Mouse (Mus musculus): Measurements from ENCODE around the gene Atg2b. TPM values are rescaled to one million over a fixed set of nuclear protein-coding genes. Genes with fewer than 3 reads are reported as not detected.
A peak's percentile ranks its signal among the peaks of the same experiment; 100 is the strongest.

Gene Atg2b
- total RNA-seq (2021): 10 to 100 TPM; 45.0 to 46.2 TPM

DNA sequence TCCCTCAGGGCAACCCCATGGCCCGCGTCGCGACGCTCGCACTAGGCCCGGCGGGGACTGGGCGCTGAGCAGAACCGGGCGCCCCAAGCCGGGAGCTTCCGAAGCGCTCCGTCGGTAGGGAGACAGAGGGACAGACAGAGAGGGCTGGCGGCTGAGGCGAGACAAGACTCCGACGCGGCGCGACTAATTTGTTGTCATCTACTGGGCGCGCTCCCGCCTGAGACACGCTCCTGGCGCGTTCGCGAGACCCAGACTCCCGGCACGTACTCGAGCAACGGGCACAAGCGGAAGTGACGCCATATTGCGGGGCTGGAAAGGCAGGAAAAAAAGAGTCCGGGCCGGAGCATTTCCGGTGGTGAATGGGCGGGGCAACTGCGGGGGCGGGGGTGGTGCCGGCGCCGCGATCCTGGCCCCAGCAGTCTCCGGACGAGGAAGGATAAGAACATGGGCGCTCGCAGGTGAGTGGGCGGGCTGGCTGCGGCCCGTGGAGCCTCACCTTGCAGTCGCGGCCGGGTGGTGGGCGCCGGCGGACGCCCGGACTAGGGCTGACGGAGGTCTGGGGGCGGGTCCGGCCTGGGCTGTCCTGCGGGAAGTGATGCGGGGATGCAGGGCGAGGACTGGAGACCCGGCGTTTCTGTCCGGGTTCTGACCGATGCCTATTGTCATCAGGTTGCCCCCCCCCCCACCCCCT is at the start of gene Atg2b:
TSS of gene Atg2b (minus strand) at position 211 of the 691 bp plus-strand sequence.
- peak; percentile 97 to 98 for DNase-seq (ENCODE audit: low spot score in 2 of 2)
- intact Hi-C loops (cut with DNase I): loop anchor here (5.0 kb wide), 1 partner anchor 97 kb away; the partner anchor contains the start of gene Papola

GRCm38 (mm10) chr12:105733370-105734159 is 48.6 kb upstream of the Atg2b start:
- DNase-seq (ENCODE audit: low spot score in 2 of 2): no peak
- intact Hi-C loops (cut with DNase I): no loop called here

GRCm38 (mm10) chr12:105730851-105731460 is 45.9 kb upstream of the Atg2b start:
- intact Hi-C loops (cut with DNase I): no loop called here
- no peak for DNase-seq (ENCODE audit: low spot score in 2 of 2)

- peak; percentile 30 to 33 for DNase-seq (ENCODE audit: low spot score in 2 of 2)
- intact Hi-C loops (cut with DNase I): no loop called here
Observed at GRCm38 (mm10) chr12:105727964-105728363, 43.0 kb upstream of the Atg2b start.

DNA sequence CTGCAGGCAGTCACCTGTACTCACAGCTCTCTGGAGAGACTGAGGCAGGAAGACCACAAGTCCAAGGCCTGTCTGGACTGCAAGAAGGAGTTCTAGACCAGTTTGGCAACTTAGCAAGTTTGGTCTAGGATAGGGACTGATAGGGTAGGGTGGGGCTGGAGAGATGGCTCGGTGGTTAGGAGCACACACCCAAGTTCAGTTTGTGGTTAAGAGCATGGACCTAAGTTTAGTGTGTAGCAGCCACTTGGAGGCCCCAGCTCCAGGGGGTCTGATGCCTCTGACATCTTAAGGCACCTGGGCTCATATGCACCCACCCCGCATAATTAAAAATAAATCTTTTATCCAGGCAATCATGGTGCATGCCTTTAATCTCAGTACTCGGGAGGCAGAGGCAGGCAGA is 42.3 kb upstream of the Atg2b start:
- intact Hi-C loops (cut with DNase I): no loop called here
- no peak for DNase-seq (ENCODE audit: low spot score in 2 of 2)

DNA sequence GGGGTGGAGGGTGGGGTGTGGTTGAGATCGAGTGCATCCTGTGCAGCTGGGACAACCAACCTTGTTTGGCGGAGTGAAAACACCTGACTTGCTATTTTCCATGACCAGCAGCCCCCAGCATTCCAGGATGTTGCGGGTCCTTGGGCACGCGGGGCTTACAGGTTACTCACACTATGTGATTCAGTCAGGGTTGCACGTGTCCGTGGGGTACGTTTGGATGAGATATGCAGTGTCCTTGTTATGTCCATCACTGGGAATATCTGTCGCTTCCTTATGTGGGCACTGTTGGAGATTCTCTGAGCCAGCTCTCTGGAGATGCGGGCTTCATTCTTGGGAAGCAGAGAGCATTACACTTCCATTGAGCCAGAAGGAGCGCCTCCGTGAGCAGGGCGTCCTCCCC is 40.7 kb upstream of the Atg2b start:
- no peak for DNase-seq (ENCODE audit: low spot score in 2 of 2)
- intact Hi-C loops (cut with DNase I): no loop called here

GRCm38 (mm10) chr12:105724616-105725015 is 39.6 kb upstream of the Atg2b start:
- DNase-seq (ENCODE audit: low spot score in 2 of 2): no peak
- intact Hi-C loops (cut with DNase I): loop anchor here (5.0 kb wide), 1 partner anchor 227 kb away; no protein-coding TSS in a partner anchor

DNA sequence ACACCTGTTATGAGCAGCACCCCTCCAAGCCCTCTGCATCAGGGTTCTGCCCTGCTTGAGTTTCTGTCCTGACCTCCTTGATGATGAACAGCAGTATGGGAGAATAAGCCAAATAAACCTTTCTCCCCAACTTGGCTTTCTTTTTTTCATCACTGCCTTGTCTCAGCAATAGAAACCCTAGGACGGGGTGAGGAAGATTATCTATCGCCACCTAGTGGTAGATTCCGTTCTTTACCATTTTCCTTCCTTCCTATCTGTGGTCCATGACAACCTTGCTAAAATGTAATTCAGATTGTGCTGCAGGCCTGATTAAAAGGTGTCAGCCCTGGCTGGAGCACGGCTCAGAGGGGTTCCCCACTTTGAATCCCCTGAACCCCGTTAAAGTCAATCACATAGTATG is 37.6 kb upstream of the Atg2b start:
- intact Hi-C loops (cut with DNase I): loop anchor here (5.0 kb wide), 1 partner anchor 225 kb away; no protein-coding TSS in a partner anchor
- peak; percentile 36 to 57 for DNase-seq (ENCODE audit: low spot score in 2 of 2)

DNA sequence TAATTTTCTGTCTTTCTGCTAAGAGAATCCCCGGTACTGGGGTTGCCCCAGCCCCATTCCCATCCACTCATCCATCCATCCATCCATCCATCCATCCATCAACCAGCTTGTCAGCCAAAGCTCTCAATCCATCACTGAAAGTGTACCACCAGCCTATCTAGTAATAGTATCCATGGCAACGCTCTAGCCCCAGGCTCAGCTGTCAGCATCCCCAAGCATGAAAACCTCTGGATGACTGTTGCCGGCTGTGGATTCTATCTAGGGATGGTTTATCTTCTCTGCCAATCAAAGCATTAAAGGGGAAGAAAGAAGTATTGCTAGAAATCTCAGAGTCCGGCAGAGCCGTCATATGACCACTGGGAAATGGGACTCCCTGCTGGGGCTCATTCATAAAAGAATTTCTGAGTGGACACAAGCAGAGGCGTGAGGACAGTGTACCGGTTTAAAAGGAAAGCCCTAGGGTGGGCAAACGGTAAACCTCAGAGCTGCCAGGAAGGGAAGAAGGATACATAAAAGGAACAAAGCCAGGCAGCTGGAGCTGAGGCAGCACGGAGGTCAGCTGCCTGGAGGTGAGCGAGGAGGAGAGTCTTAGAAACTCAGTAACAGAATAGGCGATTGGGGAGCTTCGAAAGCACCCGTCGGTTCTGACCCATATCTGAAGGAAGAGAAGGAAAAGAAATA is 36.6 kb upstream of the Atg2b start:
- no peak for DNase-seq (ENCODE audit: low spot score in 2 of 2)

DNA sequence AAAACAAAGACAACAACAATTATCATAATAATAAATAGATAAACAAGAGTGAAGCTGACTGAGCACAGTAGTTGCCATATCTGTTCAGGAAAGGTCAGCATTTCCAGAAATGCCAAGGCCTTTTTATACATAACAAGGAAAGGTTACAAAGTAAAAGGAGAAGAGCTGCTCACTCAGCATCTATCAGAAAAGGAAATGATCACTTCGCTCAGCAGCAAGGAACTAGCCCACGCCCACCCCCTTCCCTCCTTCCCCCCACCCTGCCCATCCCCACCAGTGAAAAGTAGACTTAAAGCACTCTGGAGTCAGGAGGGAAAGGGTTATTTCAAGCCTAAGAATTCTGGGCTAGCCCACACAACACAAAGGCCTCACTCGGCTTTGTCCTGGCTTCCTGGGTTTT is 35.2 kb upstream of the Atg2b start:
- intact Hi-C loops (cut with DNase I): loop anchor here (5.0 kb wide), 1 partner anchor 223 kb away; no protein-coding TSS in a partner anchor
- no peak for DNase-seq (ENCODE audit: low spot score in 2 of 2)

More for the DNA sequence above, 36.6 kb upstream of the Atg2b start:
- intact Hi-C loops (cut with DNase I): loop anchor here (5.0 kb wide), 1 partner anchor 224 kb away; no protein-coding TSS in a partner anchor

DNA sequence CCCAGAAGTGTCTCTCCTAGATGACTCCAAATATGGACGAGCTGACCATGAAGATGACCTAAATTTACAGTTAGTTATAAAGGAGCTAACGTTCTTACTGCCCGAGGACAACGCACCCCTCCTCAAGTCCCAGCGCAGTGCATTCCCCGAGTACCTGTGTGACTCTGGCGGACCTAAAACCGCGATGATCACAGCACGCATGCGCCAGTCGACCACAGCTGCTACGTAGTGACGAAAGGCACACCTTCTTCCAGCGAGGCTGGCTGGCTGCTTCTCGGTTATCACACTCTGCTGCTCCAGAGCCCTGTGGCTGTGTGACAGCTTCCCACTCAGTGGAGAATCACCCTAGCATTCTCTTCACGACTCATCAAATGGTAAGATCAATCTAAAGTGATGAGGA is 33.6 kb upstream of the Atg2b start:
- peak; percentile 56 to 70 for DNase-seq (ENCODE audit: low spot score in 2 of 2)
- intact Hi-C loops (cut with DNase I): no loop called here

- no peak for DNase-seq (ENCODE audit: low spot score in 2 of 2)
- intact Hi-C loops (cut with DNase I): no loop called here
Observed at GRCm38 (mm10) chr12:105705799-105706487, 20.9 kb upstream of the Atg2b start, which contains the start of gene Ak7. TSS of gene Ak7 (plus strand) at chr12:105705976.

DNA sequence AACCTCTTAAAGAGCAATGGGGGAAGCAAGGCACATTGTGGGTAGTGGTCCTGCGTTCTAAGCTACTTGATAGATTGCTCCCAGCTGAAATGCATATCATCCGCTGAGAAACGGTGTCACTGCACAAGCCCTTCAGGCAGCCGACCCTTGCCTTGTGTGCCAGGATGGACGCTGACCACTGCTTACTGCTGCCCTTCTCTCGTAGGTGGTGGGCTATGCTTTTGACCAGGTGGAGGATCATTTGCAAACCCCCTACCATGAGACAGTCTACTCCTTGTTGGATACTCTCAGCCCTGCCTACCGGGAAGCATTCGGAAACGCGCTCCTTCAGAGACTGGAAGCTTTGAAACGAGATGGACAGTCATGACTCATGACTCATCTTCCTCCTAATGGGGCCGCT is 15.4 kb upstream of the Atg2b start:
- DNase-seq (ENCODE audit: low spot score in 2 of 2): no peak
- intact Hi-C loops (cut with DNase I): no loop called here

DNA sequence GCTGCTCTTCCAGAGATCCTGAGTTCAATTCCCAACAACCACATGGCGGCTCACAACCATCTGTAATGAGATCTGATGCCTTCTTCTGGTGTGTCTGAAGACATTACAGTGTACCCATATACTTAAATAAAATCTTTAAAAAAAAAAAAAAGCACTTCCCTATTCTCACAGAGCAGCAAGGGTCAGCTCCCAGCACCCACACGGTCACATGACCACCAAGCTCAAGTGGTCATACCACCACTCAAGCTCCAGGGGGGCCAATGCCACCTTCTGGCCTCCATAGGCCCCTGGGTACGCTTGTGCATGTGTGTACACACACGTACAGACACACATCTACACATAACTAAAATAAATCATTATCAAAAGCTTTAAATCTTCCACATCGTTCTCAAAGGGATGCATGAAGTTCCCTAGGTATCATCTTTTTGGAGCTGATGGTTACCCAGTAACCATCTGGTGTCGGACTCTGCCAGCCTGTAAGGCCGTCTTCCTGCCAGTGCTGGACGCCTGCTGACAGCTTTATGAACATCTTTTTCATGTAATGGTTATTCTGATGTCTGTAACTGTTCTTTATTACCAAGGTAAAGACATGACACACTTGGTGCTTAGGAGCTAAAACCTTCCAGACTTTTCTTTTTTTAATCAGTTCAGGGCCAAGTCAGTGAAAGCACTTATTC is 12.2 kb upstream of the Atg2b start:
- DNase-seq (ENCODE audit: low spot score in 2 of 2): no peak
- intact Hi-C loops (cut with DNase I): no loop called here

GRCm38 (mm10) chr12:105695848-105696247 is 10.8 kb upstream of the Atg2b start:
- intact Hi-C loops (cut with DNase I): no loop called here
- DNase-seq (ENCODE audit: low spot score in 2 of 2): no peak

DNA sequence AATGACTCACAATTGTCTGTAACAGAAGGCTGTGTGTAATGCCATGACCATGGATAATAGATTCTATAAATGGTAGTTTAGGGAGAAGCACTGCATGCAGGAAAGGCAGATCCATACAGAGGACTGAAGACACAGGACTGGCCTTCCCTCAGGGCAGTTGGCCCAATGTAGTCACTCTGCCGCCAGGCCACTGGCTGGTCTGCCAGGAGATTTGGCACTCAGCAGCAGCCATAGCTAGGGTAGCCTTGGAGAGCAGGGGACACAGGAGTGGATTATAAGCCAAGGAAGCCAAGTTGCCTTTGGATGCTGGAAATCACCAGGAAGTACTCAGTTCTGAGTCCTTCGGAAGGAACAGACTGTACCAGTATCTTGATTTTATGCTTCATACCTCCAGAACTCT is 9.0 kb upstream of the Atg2b start:
- intact Hi-C loops (cut with DNase I): no loop called here

DNA sequence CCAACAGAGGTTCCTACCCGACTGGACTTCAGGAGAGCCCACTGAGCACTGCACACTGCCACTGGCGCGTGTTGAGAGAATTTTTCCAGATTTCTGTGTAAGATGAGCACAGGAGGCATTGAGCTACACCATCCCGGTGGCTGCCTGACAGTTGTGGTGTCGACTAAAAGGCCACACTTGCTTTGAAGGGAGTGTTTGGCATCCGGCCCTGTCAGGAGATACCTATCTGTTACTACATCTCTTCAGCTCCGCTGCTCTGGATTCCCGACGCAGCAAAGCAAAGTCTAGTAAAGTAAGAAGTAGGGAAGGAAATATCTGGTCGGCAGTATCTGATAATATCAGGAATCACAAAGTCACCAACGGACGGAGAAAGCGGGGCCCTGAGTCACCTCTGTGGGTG is 4.4 kb upstream of the Atg2b start:
- intact Hi-C loops (cut with DNase I): loop anchor here (5.0 kb wide), 1 partner anchor 93 kb away; the partner anchor contains the start of gene Papola
- DNase-seq (ENCODE audit: low spot score in 2 of 2): no peak

More for the DNA sequence above, 9.0 kb upstream of the Atg2b start:
- no peak for DNase-seq (ENCODE audit: low spot score in 2 of 2)

DNA sequence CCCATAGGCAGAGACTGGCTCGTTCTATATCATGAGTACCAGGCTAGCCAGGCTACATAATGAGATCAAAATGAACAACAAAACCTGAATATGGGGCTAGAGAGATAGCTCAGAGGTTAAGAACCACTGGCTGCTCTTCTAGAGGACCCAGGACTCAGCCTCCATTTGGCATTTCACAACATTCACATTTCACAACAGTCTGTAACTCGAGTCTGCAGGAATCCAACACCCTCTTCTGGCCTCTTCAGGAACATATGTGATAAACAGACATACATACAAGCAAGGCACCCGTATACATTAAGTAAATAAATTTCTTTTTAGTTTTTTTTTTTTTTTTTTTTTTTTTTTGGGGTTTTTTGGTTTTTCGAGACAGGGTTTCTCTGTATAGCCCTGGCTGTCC is 3.5 kb upstream of the Atg2b start:
- no peak for DNase-seq (ENCODE audit: low spot score in 2 of 2)
- intact Hi-C loops (cut with DNase I): loop anchor here (5.0 kb wide), 1 partner anchor 94 kb away; the partner anchor contains the start of gene Papola
